Mouse (Mus musculus) hematopoietic stem cell, adult 5-6 weeks (primary cell): ENCODE results near the gene Rnf144b. TPM values are rescaled to one million over a fixed set of nuclear protein-coding genes. Genes with fewer than 3 reads are reported as not detected.
A peak's percentile ranks its signal among the peaks of the same experiment; 100 is the strongest.

Experiments
- ATAC-seq, 2 experiments: fragments of 125-278 bp in 1 of 2; replicated peaks in 1 of 2; 2 replicates each; pipeline ENCODE4 v1.8.0; 2016 to 2017; ENCODE audit warnings: inconsistent platforms in 2 of 2, mild to moderate bottlenecking in 2 of 2, moderate number of reproducible peaks in 2 of 2, low read depth in 1 of 2, moderate TSS enrichment in 1 of 2; ENCODE audit not compliant: low FRiP score in 2 of 2, poor library complexity in 2 of 2, severe bottlenecking in 2 of 2, insufficient read depth in 1 of 2, low TSS enrichment in 1 of 2
- total RNA-seq: library from RNA; stranded (forward); fragments of 172-1452, 232-1000 nt; gene quantifications from 2 replicates; pipeline ENCODE4 v1.2.3, GENCODE M21; 2017

Rnf144b gene
- total RNA-seq, 1 experiment from 2014 or later = 5.6 TPM

GRCm38 (mm10) chr13:47156841-47157240, 34.4 kb downstream of the Rnf144b start:
- no peak for ATAC-seq

DNA sequence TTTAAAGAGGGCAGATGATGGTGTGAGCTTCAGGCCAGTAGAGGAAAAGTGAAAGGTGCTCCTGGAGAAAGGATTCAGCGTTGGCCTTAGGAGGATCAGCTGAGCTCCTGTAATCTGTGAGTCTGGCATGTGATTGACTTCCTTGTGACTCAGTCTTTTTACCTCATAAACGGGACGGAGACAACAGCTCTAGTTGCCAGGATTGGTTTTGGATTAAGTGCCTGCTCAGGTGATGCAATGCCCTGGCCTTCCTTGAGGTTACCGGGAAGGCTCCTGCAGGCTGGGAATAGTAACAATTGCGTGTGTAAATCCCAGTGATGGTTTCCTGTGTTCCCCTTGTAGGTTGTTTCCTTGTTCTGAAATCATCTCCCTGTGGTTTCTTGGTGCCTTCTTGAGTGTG, 39.5 kb downstream of the Rnf144b start:
- ATAC-seq = no peak

DNA sequence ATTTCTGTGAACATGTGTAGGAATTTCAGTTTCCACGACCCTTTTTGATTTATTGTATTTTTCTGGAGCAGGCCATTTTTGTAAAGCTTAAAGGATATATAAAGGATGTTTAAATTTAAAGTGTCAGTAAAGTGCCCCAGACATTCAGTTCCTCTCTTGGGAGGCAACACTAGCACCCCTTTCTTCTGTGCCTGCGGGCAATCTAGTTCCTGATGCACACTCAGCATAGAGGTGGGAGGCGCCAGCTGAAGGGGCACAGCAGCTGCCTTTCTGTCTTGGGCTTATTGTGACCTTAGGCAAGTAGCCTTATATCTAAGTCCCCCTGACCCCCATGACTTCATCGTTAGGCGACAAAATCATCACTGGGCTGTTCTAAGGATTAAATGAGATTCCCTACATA, 42.3 kb downstream of the Rnf144b start:
- 0 out of 4 replicates have a peak, but pooled peaks of 1 of the 2 experiments have one; percentile 2 for ATAC-seq

- ATAC-seq = no peak
Observed at GRCm38 (mm10) chr13:47165261-47165660, 42.8 kb downstream of the Rnf144b start.

DNA sequence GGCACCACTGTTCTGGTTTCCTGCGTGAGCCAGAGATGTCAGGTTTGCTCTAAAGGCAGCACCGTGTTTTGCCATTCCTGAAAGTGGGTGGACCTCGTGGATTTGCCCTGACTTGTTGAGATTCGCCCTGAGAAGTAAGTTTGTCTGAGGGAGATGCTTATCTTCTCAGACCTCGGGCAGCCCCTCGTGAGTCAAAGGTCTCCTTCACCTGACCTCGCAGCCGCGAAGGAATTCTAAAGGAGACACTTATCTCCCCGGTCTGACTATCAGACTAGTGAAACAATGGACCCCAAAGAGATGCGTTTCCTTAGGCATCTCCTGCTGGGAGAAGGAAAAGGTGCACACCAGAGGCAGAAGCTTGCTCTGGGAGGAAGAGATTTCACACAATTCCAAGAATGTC, 46.0 kb downstream of the Rnf144b start:
- ATAC-seq = no peak

DNA sequence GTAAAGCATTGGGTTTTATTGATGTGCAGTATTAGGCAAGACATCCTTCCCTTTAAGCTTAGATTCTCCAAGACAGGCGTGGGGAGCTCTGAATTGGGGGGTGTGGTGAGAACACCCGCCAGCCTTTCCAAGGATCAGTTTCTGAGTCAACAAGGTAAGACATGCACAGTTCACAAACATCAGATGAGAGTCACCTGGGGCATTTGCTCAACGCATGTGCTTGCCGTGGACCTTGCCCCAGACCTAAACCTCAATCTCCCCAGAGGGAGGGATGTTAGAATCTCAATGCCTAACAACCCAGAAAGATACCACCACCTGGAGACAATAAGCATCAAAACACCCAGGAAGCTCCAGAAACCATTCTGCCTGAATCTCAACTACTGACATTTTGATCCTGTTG, 47.6 kb downstream of the Rnf144b start:
- ATAC-seq = no peak

- no peak for ATAC-seq
Observed at GRCm38 (mm10) chr13:47170811-47171555, 48.5 kb downstream of the Rnf144b start.

DNA sequence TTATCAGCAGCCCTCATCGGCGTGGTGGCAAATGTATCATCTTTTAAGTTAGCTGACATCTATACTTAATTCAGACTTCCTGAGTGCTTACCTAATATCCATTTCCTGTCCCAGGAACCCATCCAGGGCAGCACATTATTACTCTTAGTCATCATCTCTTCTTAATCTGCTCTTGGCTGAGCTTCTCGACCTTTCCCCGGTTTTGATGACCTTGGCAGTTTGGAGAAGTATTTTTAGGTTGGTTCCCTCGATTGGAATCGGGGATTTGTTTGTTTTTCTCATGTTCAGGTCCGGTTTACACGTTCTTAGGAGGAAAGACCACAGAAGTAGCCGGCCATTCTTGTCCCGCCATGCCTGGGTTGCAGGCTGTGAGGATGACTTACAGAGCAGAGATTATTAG, 50.4 kb downstream of the Rnf144b start:
- no peak for ATAC-seq

DNA sequence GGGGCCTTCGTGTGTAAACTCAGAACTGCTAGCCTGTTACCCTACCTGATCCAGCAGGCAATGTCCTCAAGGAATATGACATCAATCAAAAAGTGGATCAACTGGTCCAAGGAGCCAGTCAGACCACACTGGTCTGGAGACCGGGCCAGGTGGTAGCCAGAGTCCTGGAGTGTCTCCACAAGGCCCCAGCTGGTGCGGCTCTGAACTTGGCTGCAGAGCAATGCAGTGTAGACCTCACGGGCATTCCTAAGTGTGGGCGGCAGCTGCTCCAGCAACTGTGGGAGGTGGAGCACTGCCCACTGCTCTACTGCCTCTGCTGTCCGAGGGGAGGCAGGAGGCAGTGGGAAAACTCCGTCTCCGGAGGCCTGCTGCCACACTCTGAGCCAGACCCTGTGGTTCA, 55.7 kb downstream of the Rnf144b start:
- ATAC-seq = no peak

DNA sequence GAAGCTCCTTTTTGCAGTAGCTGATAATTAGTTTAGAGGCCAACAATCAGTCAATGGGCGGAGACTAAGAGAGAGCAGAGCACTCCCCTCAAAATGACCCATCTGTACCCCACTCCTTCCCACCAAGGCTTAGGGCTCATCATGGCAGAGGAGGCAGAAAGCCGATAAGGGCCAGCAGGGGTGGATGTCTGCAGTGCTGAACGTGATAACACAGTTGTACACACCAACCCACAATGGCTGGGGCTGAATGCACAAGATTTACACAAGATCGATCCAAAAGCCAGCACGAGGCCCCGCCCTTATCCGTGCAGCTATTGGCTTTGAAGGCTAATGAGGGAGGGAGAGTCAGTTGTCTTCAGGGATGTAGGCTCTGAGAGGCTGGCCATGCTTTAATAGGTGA, 58.3 kb downstream of the Rnf144b start:
- no peak for ATAC-seq

GRCm38 (mm10) chr13:47182366-47182765, 59.9 kb downstream of the Rnf144b start:
- no peak for ATAC-seq

- no peak; a peak in 1 of 4 replicates for ATAC-seq
Observed at GRCm38 (mm10) chr13:47183033-47183730, 60.7 kb downstream of the Rnf144b start.

GRCm38 (mm10) chr13:47183771-47184170, 61.3 kb downstream of the Rnf144b start:
- ATAC-seq = no peak

DNA sequence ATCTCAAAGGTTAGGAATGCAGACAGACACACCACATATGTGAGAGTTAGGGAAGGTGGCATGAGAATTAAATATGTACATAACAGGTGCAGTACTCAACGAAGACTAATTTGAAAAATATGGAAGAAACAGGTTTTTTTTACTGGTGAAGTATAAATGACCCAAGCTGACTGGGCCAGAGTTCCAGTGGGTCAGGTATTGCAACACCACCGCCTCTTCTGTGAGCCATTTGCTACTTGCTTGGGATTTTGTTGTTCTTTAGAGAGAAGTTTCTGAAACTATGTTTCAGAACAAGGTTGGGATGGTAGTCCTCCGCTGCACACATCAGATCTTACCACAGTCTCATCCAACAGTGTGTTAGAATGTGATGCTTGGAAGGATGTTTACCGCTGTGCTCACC, 65.4 kb downstream of the Rnf144b start:
- no peak for ATAC-seq

- ATAC-seq = peak; percentile 42 to 50; a peak in 3 of 4 replicates
Observed at GRCm38 (mm10) chr13:47189971-47190370, 67.5 kb downstream of the Rnf144b start.

- no peak for ATAC-seq
Observed at GRCm38 (mm10) chr13:47192200-47192599, 69.7 kb downstream of the Rnf144b start.

DNA sequence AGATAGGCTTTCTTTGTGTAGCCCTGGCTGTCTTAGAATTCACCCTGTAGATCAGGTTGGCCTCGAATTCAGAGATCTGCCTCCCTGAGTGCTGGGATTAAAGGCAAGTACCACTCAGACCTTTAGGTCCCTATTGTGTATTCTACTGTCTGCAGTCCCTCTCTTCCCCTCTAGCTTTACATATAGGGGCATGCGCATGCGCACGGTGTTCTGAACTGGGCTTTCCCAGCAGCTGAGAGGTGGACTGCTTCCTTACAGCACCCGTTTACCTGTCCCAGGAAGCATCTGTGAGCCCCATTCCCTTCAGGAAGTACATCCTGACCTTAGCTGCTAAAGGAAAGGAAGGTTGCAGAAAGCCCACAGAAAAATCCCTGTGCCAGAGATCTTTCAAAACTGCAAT, 70.3 kb downstream of the Rnf144b start:
- no peak for ATAC-seq

- peak; percentile 72 to 79 for ATAC-seq
Observed at GRCm38 (mm10) chr13:47193326-47194153, 71.1 kb downstream of the Rnf144b start.
